Mouse (Mus musculus) CH12.LX (cell line): ENCODE measurements around the gene Krt12. TPM values are rescaled to one million over a fixed set of nuclear protein-coding genes. Genes with fewer than 3 reads are reported as not detected.

Experiments used
- DNase-seq: peaks from one replicate; pipeline ENCODE4 v3.0.0-alpha.2; 2013; ENCODE audit errors: extremely low read depth
- H3K27ac ChIP-seq: 2 replicates; pipeline ENCODE4 v1.5.1; 2012; ENCODE audit warnings: low read depth, mild to moderate bottlenecking, control low read depth, moderate library complexity; ENCODE audit not compliant: insufficient read depth
- H3K27me3 ChIP-seq: replicated peaks from 2 replicates; pipeline ENCODE3; 2012; ENCODE audit warnings: inconsistent platforms
- H3K36me3 ChIP-seq, 2 experiments: replicated peaks in 1 of 2; 2 replicates each; pipeline versions ENCODE3 to v1.6.1; 2012; ENCODE audit warnings: inconsistent platforms in 1 of 2, low read length in 1 of 2, mild to moderate bottlenecking in 1 of 2, mixed read lengths in 1 of 2, moderate library complexity in 1 of 2; ENCODE audit not compliant: control insufficient read depth in 1 of 2, insufficient read depth in 1 of 2
- H3K4me1 ChIP-seq, 2 experiments: 2 replicates each; pipeline ENCODE4 v1.6.1; 2012; ENCODE audit warnings: inconsistent platforms in 1 of 2, moderate library complexity in 1 of 2; ENCODE audit not compliant: insufficient read depth in 2 of 2, control insufficient read depth in 1 of 2
- H3K4me2 ChIP-seq: 2 replicates; pipeline ENCODE4 v1.6.1; 2012; ENCODE audit warnings: low read depth, mild to moderate bottlenecking, control low read depth; ENCODE audit not compliant: poor library complexity, insufficient read depth, severe bottlenecking
- H3K4me3 ChIP-seq, 3 experiments: fragments of 150-350 bp in 1 of 3; sonication (generic) in 1 of 3; replicated peaks in 1 of 3; 2 replicates each; pipeline versions ENCODE3 to v1.5.1; 2011 to 2012; ENCODE audit warnings: low read depth in 2 of 3, low read length in 2 of 3, mild to moderate bottlenecking in 2 of 3, moderate library complexity in 2 of 3, control low read depth in 1 of 3, improper control_type of control experiment in 1 of 3, inconsistent platforms in 1 of 3, mixed read lengths in 1 of 3; ENCODE audit not compliant: poor library complexity in 1 of 3
- H3K79me2 ChIP-seq: replicated peaks from 2 replicates; pipeline ENCODE4 v1.6.1; 2012; ENCODE audit warnings: mild to moderate bottlenecking, moderate library complexity; ENCODE audit not compliant: control insufficient read depth, poor library complexity, insufficient read depth, severe bottlenecking; ENCODE audit errors: extremely low read depth
- H3K9ac ChIP-seq: 2 replicates; pipeline ENCODE4 v1.6.1; 2012; ENCODE audit warnings: low read depth, mild to moderate bottlenecking, control low read depth, moderate library complexity; ENCODE audit not compliant: insufficient read depth
- H3K9me3 ChIP-seq: replicated peaks from 2 replicates; pipeline ENCODE3; 2012; ENCODE audit warnings: low read length, inconsistent platforms, mixed read lengths
- CHD1 ChIP-seq: IDR thresholded peaks from 2 replicates; pipeline ENCODE4 v1.6.1; 2012; ENCODE audit warnings: low read depth, low read length, improper control_type of control experiment, inconsistent platforms
- CHD2 ChIP-seq: IDR thresholded peaks from 2 replicates; pipeline ENCODE4 v1.6.1; 2011; ENCODE audit warnings: low read length, improper control_type of control experiment
- CTCF ChIP-seq, 2 experiments: IDR thresholded peaks in 1 of 2; conservative IDR thresholded peaks in 1 of 2; 2 replicates each; pipeline ENCODE4 v1.5.1; 2011 to 2012; ENCODE audit warnings: low read depth in 2 of 2, low read length in 2 of 2, improper control_type of control experiment in 1 of 2, inconsistent platforms in 1 of 2, mild to moderate bottlenecking in 1 of 2, moderate library complexity in 1 of 2
- IRF4 ChIP-seq: IDR thresholded peaks from 2 replicates; pipeline ENCODE4 v1.6.1; 2014; ENCODE audit warnings: low read depth, mild to moderate bottlenecking, inconsistent platforms, low read length, improper control_type of control experiment
- KAT2A ChIP-seq: IDR thresholded peaks from 2 replicates; pipeline ENCODE4 v1.6.1; 2012; ENCODE audit warnings: low read length, improper control_type of control experiment, inconsistent platforms; ENCODE audit not compliant: insufficient replicate concordance
- MAFK ChIP-seq: IDR thresholded peaks from 2 replicates; pipeline ENCODE4 v1.6.1; 2011; ENCODE audit warnings: low read length, improper control_type of control experiment; ENCODE audit not compliant: insufficient replicate concordance
- MEF2A ChIP-seq: IDR thresholded peaks from 2 replicates; pipeline ENCODE4 v1.6.1; 2014; ENCODE audit warnings: low read depth, mild to moderate bottlenecking, inconsistent platforms, low read length, improper control_type of control experiment, borderline replicate concordance
- MXI1 ChIP-seq: IDR thresholded peaks from 2 replicates; pipeline ENCODE4 v1.6.1; 2011; ENCODE audit warnings: mild to moderate bottlenecking, low read depth, low read length, improper control_type of control experiment
- MYC ChIP-seq: IDR thresholded peaks from 2 replicates; pipeline ENCODE4 v1.6.1; 2011; ENCODE audit warnings: low read depth, mild to moderate bottlenecking, improper control_type of control experiment, low read length
- POLR2A ChIP-seq: IDR thresholded peaks from 2 replicates; pipeline ENCODE4 v1.6.1; 2011; ENCODE audit warnings: low read depth, mild to moderate bottlenecking, improper control_type of control experiment, low read length
- POLR2AphosphoS2 ChIP-seq: IDR thresholded peaks from 2 replicates; pipeline ENCODE4 v1.6.1; 2011; ENCODE audit warnings: low read depth, low read length, improper control_type of control experiment
- RAD21 ChIP-seq: IDR thresholded peaks from 2 replicates; pipeline ENCODE4 v1.6.1; 2011; ENCODE audit warnings: low read depth, mild to moderate bottlenecking, low read length, improper control_type of control experiment, moderate library complexity
- RCOR1 ChIP-seq: conservative IDR thresholded peaks from 2 replicates; pipeline ENCODE4 v1.6.1; 2012; ENCODE audit warnings: low read depth, mild to moderate bottlenecking, inconsistent platforms, low read length, improper control_type of control experiment
- TBP ChIP-seq: conservative IDR thresholded peaks from 2 replicates; pipeline ENCODE4 v1.6.1; 2011; ENCODE audit warnings: low read depth, low read length, improper control_type of control experiment
- UBTF ChIP-seq: IDR thresholded peaks from 2 replicates; pipeline ENCODE4 v1.6.1; 2012; ENCODE audit warnings: low read depth, mild to moderate bottlenecking, inconsistent platforms, low read length, improper control_type of control experiment, moderate library complexity
- USF2 ChIP-seq: conservative IDR thresholded peaks from 2 replicates; pipeline ENCODE4 v1.6.1; 2011; ENCODE audit warnings: low read depth, low read length, improper control_type of control experiment
- ZC3H11A ChIP-seq: IDR thresholded peaks from 2 replicates; pipeline ENCODE4 v1.6.1; 2012; ENCODE audit warnings: low read depth, mild to moderate bottlenecking, inconsistent platforms, low read length, improper control_type of control experiment
- ZNF384 ChIP-seq: IDR thresholded peaks from 2 replicates; pipeline ENCODE4 v1.6.1; 2012; ENCODE audit warnings: low read depth, low read length, improper control_type of control experiment, inconsistent platforms
- dilution Hi-C: fragments of 300-500 bp; cut with MboI; formaldehyde crosslinking; loops from 2 replicates; pipeline ENCODE4 v1.14.3; 2020; ENCODE audit warnings: low sequenced_read_pairs; ENCODE audit not compliant: extremely low pct_unique_long_range_greater_than_20kb, extremely low pct_ligation_motif_present
- in situ Hi-C: fragments of 300-500 bp; cut with MboI; formaldehyde crosslinking; loops from 3 replicates; pipeline ENCODE4 v1.14.3; 2019; ENCODE audit warnings: low sequenced_read_pairs, low pct_ligation_motif_present, low pct_unique_long_range_greater_than_20kb, mixed read lengths
- polyA plus RNA-seq: library from polyadenylated mRNA; unstranded; fragments of >175 nt; gene quantifications from 2 replicates; pipeline ENCODE4 v1.2.1, GENCODE M21; 2012; ENCODE audit warnings: low read depth; ENCODE audit not compliant: insufficient read length
- total RNA-seq, 2 experiments: library from RNA; depleted of rRNA; stranded (reverse); fragments of 300-350 nt in 1 of 2; fragments of >200 nt in 1 of 2; gene quantifications; 2 replicates each; pipeline ENCODE4 v1.2.3; 2012 to 2014

Krt12 gene
- total and polyA plus RNA-seq, 3 experiments = not detected

DNA sequence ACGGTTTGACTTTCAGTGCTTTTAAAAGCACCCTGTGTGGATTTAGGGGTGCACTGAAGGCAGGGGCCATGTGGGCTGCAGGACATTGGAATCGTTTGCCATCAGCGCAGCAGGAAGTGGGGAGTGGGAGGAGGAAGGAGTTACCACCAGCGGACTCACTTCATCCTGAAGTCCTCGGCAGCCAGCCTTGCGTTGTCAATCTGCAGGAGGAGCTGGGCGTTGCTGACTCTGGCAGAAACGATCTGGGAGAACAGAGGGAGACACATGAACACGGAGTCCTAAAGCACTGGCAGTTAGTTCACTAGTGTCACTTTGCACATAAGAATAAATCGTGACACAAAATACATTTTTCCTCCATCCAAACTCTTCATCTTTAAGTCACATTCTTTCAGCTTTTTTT, 1.5 kb downstream of the Krt12 start:
- dilution Hi-C loops = no loop called here
- in situ Hi-C loops = no loop called here

GRCm38 (mm10) chr11:99417819-99418218, 4.2 kb downstream of the Krt12 start:
- in situ Hi-C loops (no loop called here), dilution Hi-C loops (no loop called here)
- Histone ChIP-seq H3K36me3 (no peaks in the 10 kb centered on the region), H3K4me1 (peaks cover 0 to 2% of the 10 kb centered on the region in 2 experiments; a peak in 1 of 4 replicates), H3K79me2 (no peaks in the 10 kb centered on the region), H3K27ac (no peak overlapping the region), H3K27me3 (peaks cover 90% of the 10 kb centered on the region), H3K9me3 (no peaks in the 10 kb centered on the region), H3K4me2 (no peak overlapping the region), H3K9ac (no peak overlapping the region), H3K4me3 (no peak overlapping the region)
- no peak for DNase-seq
- TF ChIP-seq IRF4 (no peak), MYC (no peak), UBTF (no peak), KAT2A (no peak)

More for the DNA sequence above, 1.5 kb downstream of the Krt12 start:
- no peak overlapping the region for H3K4me3 ChIP-seq
- H3K27ac ChIP-seq = no peak overlapping the region
- TF ChIP-seq CHD1 (no peak), ZNF384 (no peak), CTCF (conservative IDR thresholded peaks at IDR 0.05 in 1 of 2, IDR thresholded peaks at IDR 0.05 in 1 of 2; ENCODE audit: low read depth in 2 of 2, low read length in 2 of 2) (no peak), RAD21 (no peak), POLR2A (no peak), UBTF (no peak), MXI1 (no peak), USF2 (no peak), RCOR1 (no peak), ZC3H11A (no peak), MAFK (no peak), MEF2A (no peak), POLR2AphosphoS2 (no peak), CHD2 (no peak), TBP (no peak), IRF4 (no peak)
- peaks cover 94% of the 10 kb centered on the region for H3K27me3 ChIP-seq
- no peak overlapping the region for H3K4me2 ChIP-seq
- DNase-seq = no peak
- H3K4me1 ChIP-seq = no peaks in the 10 kb centered on the region
- no peaks in the 10 kb centered on the region for H3K9me3 ChIP-seq
- no peaks in the 10 kb centered on the region for H3K79me2 ChIP-seq
- no peak overlapping the region for H3K9ac ChIP-seq
- H3K36me3 ChIP-seq = no peaks in the 10 kb centered on the region
